Mouse (Mus musculus) neural tube, embryonic 14.5 days (tissue): ENCODE measurements around the gene Cnfn. TPM values are rescaled to one million over a fixed set of nuclear protein-coding genes. Genes with fewer than 3 reads are reported as not detected.

ENCODE experiments used
- ATAC-seq: fragments of 200-750 bp; cut with Nextera tagmentation; 2 replicates; pipeline ENCODE4 v1.8.0; 2017; ENCODE audit warnings: low read depth, mild to moderate bottlenecking, moderate TSS enrichment, moderate library complexity
- H3K27ac ChIP-seq: fragments of 300-500 bp; sonication (generic); 2 replicates; pipeline ENCODE4 v1.5.1; 2014; ENCODE audit warnings: low read depth, mild to moderate bottlenecking, control low read depth, low read length, moderate library complexity, mixed read lengths
- H3K27me3 ChIP-seq: fragments of 300-500 bp; sonication (generic); 2 replicates; pipeline ENCODE4 v1.6.1; 2014; ENCODE audit warnings: low read length; ENCODE audit not compliant: control insufficient read depth, insufficient read depth
- H3K36me3 ChIP-seq: fragments of 300-500 bp; sonication (generic); 2 replicates; pipeline ENCODE4 v1.6.1; 2014; ENCODE audit warnings: low read length, mixed read lengths; ENCODE audit not compliant: control insufficient read depth, insufficient read depth
- H3K4me1 ChIP-seq: fragments of 300-500 bp; sonication (generic); 2 replicates; pipeline ENCODE4 v1.6.1; 2014; ENCODE audit warnings: low read length; ENCODE audit not compliant: control insufficient read depth, insufficient read depth
- H3K4me2 ChIP-seq: fragments of 300-500 bp; sonication (generic); 2 replicates; pipeline ENCODE4 v1.6.1; 2014; ENCODE audit warnings: mild to moderate bottlenecking, low read depth, low read length, control low read depth
- H3K4me3 ChIP-seq: fragments of 300-500 bp; sonication (generic); 2 replicates; pipeline ENCODE4 v1.5.1; 2014; ENCODE audit warnings: low read depth, low read length, control low read depth, mixed read lengths
- H3K9ac ChIP-seq: fragments of 300-500 bp; sonication (generic); replicated peaks from 2 replicates; pipeline ENCODE4 v1.6.1; 2014; ENCODE audit warnings: low read depth, mild to moderate bottlenecking, control low read depth, low read length, mixed read lengths
- H3K9me3 ChIP-seq: fragments of 300-500 bp; sonication (generic); 2 replicates; pipeline ENCODE4 v1.6.1; 2016; ENCODE audit warnings: low read length; ENCODE audit not compliant: control insufficient read depth
- WGBS: fragments of 180-500 bp; shearing (Covaris S2); extraction: QIAGEN DNeasy Blood & Tissue Kit; methylation state at CpG from one replicate; pipeline ENCODE4 v1.1.7; 2014; 5-methylcytosine and 5-hydroxymethylcytosine counted together
- polyA plus RNA-seq: library from polyadenylated mRNA; unstranded; fragments of >200 nt; fragmentation: Nextera tagmentation; extraction: Ambion mirVana; gene quantifications from 2 replicates; pipeline ENCODE4 v1.2.1, GENCODE M21; 2014

Cnfn gene
- polyA plus RNA-seq: not detected in 2 replicates

GRCm38 (mm10) chr7:25369058-25369749 is at the start of gene Cnfn:
Gene Cnfn, minus strand, starts transcription at chr7:25369724.
- H3K4me2 ChIP-seq: no peak within 1 kb of the TSS
- WGBS: 52% methylated on average over 12 of the region's 12 CpGs

GRCm38 (mm10) chr7:25417597-25417996 is 48.1 kb upstream of the Cnfn start:
- Histone ChIP-seq H3K36me3 (no peaks in the 10 kb centered on the region), H3K27me3 (no peaks in the 10 kb centered on the region), H3K9me3 (no peaks in the 10 kb centered on the region), H3K4me3 (no peak overlapping the region), H3K9ac (no peak overlapping the region), H3K4me2 (no peak overlapping the region), H3K4me1 (no peaks in the 10 kb centered on the region), H3K27ac (no peak overlapping the region)
- 86% methylated on average over 1 of the region's 1 CpGs for WGBS
- no peak for ATAC-seq

More at GRCm38 (mm10) chr7:25369058-25369749, at the start of gene Cnfn:
- Histone ChIP-seq H3K27ac (no peak within 1 kb of the TSS), H3K9ac (no peak within 1 kb of the TSS), H3K36me3 (peaks cover 6% of the 10 kb centered on the region; the same call in 1 of the 2 replicates), H3K4me3 (no peak within 1 kb of the TSS), H3K9me3 (no peaks in the 10 kb centered on the region), H3K27me3 (peaks cover 18% of the 10 kb centered on the region; the same call in 1 of the 2 replicates), H3K4me1 (no peaks in the 10 kb centered on the region; the same call in none of the 2 replicates)
- no peak for ATAC-seq

- 48% methylated on average over 7 of the region's 7 CpGs for WGBS
- no peak for ATAC-seq
- Histone ChIP-seq H3K4me3 (no peak within 1 kb of the TSS), H3K27me3 (no peaks in the 10 kb centered on the region), H3K4me2 (no peak within 1 kb of the TSS), H3K9ac (no peak within 1 kb of the TSS), H3K27ac (no peak within 1 kb of the TSS), H3K36me3 (no peaks in the 10 kb centered on the region), H3K4me1 (no peaks in the 10 kb centered on the region), H3K9me3 (no peaks in the 10 kb centered on the region)
Measured at GRCm38 (mm10) chr7:25412833-25413441, 43.4 kb upstream of the Cnfn start, which contains the start of gene Cxcl17. Gene Cxcl17, minus strand, starts transcription at chr7:25412886.

- no peak for ATAC-seq
- no peak overlapping the region for H3K27ac ChIP-seq
- no peaks in the 10 kb centered on the region for H3K9me3 ChIP-seq
- no peak overlapping the region for H3K4me2 ChIP-seq
- H3K36me3 ChIP-seq: no peaks in the 10 kb centered on the region
- H3K4me3 ChIP-seq: no peak overlapping the region
- H3K27me3 ChIP-seq: no peaks in the 10 kb centered on the region
- WGBS: 93% methylated on average over 3 of the region's 3 CpGs
- H3K4me1 ChIP-seq: no peaks in the 10 kb centered on the region
- no peak overlapping the region for H3K9ac ChIP-seq
Measured at GRCm38 (mm10) chr7:25411861-25412260, 42.3 kb upstream of the Cnfn start.

GRCm38 (mm10) chr7:25410969-25411615 is 41.6 kb upstream of the Cnfn start:
- WGBS: 87% methylated on average over 1 of the region's 1 CpGs
- Histone ChIP-seq H3K4me2 (no peak overlapping the region), H3K9me3 (no peaks in the 10 kb centered on the region), H3K4me3 (no peak overlapping the region), H3K36me3 (no peaks in the 10 kb centered on the region), H3K27me3 (no peaks in the 10 kb centered on the region), H3K9ac (no peak overlapping the region), H3K4me1 (no peaks in the 10 kb centered on the region), H3K27ac (no peak overlapping the region)
- no peak for ATAC-seq

- 40% methylated on average over 4 of the region's 4 CpGs for WGBS
- H3K4me1 ChIP-seq: no peaks in the 10 kb centered on the region
- H3K4me3 ChIP-seq: no peak overlapping the region
- no peak overlapping the region for H3K4me2 ChIP-seq
- H3K9me3 ChIP-seq: no peaks in the 10 kb centered on the region
- H3K27me3 ChIP-seq: no peaks in the 10 kb centered on the region
- no peak for ATAC-seq
- H3K9ac ChIP-seq: no peak overlapping the region
- no peak overlapping the region for H3K27ac ChIP-seq
- no peaks in the 10 kb centered on the region for H3K36me3 ChIP-seq
Measured at GRCm38 (mm10) chr7:25409114-25409760, 39.7 kb upstream of the Cnfn start.

- no peaks in the 10 kb centered on the region for H3K36me3 ChIP-seq
- no peak overlapping the region for H3K9ac ChIP-seq
- no peak overlapping the region for H3K4me2 ChIP-seq
- WGBS: 88% methylated on average over 7 of the region's 7 CpGs
- no peaks in the 10 kb centered on the region for H3K4me1 ChIP-seq
- ATAC-seq: no peak
- H3K9me3 ChIP-seq: no peaks in the 10 kb centered on the region
- H3K27ac ChIP-seq: no peak overlapping the region
- no peak overlapping the region for H3K4me3 ChIP-seq
- no peaks in the 10 kb centered on the region for H3K27me3 ChIP-seq
Measured at GRCm38 (mm10) chr7:25406468-25406867, 36.9 kb upstream of the Cnfn start.

GRCm38 (mm10) chr7:25402671-25403101 is 33.2 kb upstream of the Cnfn start:
- no peak overlapping the region for H3K4me2 ChIP-seq
- no peak overlapping the region for H3K9ac ChIP-seq
- no peaks in the 10 kb centered on the region for H3K4me1 ChIP-seq
- no peaks in the 10 kb centered on the region for H3K36me3 ChIP-seq
- H3K9me3 ChIP-seq: no peaks in the 10 kb centered on the region
- ATAC-seq: no peak
- no peak overlapping the region for H3K27ac ChIP-seq
- H3K4me3 ChIP-seq: no peak overlapping the region
- 6% methylated on average over 2 of the region's 2 CpGs for WGBS
- H3K27me3 ChIP-seq: no peaks in the 10 kb centered on the region
